Mouse (Mus musculus) MEL (cell line): ENCODE measurements around the gene Dguok. TPM values are rescaled to one million over a fixed set of nuclear protein-coding genes. Genes with fewer than 3 reads are reported as not detected.
A peak's percentile ranks its signal among the peaks of the same experiment; 100 is the strongest.

Source experiments
- DNase-seq: peaks from one replicate; pipeline ENCODE4 v3.0.0; 2011; ENCODE audit warnings: low read depth, low spot score
- H3K27ac ChIP-seq: 2 replicates; pipeline ENCODE4 v1.5.1; 2012; ENCODE audit warnings: low read depth, mild to moderate bottlenecking, control low read depth, low read length, moderate library complexity; ENCODE audit not compliant: control insufficient read depth
- H3K27me3 ChIP-seq, 2 experiments: fragments of 150-350 bp in 1 of 2; sonication (generic) in 1 of 2; 2 replicates each; pipeline ENCODE4 v1.6.1; 2012; ENCODE audit warnings: low read length in 2 of 2, mild to moderate bottlenecking in 2 of 2, improper control_type of control experiment in 1 of 2, moderate library complexity in 1 of 2; ENCODE audit not compliant: insufficient read depth in 2 of 2, control insufficient read depth in 1 of 2
- H3K36me3 ChIP-seq, 2 experiments: 2 replicates each; pipeline ENCODE4 v1.6.1; 2012 to 2014; ENCODE audit warnings: low read length in 2 of 2, improper control_type of control experiment in 1 of 2, inconsistent platforms in 1 of 2, mild to moderate bottlenecking in 1 of 2; ENCODE audit not compliant: insufficient read depth in 2 of 2, control insufficient read depth in 1 of 2
- H3K4me1 ChIP-seq, 2 experiments: fragments of 150-350 bp in 1 of 2; sonication (generic) in 1 of 2; 2 replicates each; pipeline ENCODE4 v1.6.1; 2012; ENCODE audit warnings: low read length in 2 of 2, improper control_type of control experiment in 1 of 2, mild to moderate bottlenecking in 1 of 2; ENCODE audit not compliant: insufficient read depth in 2 of 2, control insufficient read depth in 1 of 2
- H3K4me3 ChIP-seq, 2 experiments: fragments of 150-350 bp in 1 of 2; sonication (generic) in 1 of 2; 2 replicates each; pipeline ENCODE4 v1.5.1; 2012; ENCODE audit warnings: low read depth in 2 of 2, low read length in 2 of 2, mild to moderate bottlenecking in 2 of 2, moderate library complexity in 2 of 2, control low read depth in 1 of 2, improper control_type of control experiment in 1 of 2; ENCODE audit not compliant: control insufficient read depth in 1 of 2, insufficient read depth in 1 of 2
- H3K79me2 ChIP-seq: 2 replicates; pipeline ENCODE4 v1.6.1; 2012; ENCODE audit warnings: mild to moderate bottlenecking, low read length, moderate library complexity; ENCODE audit not compliant: control insufficient read depth, poor library complexity, insufficient read depth
- H3K9ac ChIP-seq: 2 replicates; pipeline ENCODE4 v1.6.1; 2012; ENCODE audit warnings: low read depth, mild to moderate bottlenecking, control low read depth, low read length, moderate library complexity; ENCODE audit not compliant: control insufficient read depth, poor library complexity, severe bottlenecking
- H3K9me3 ChIP-seq: fragments of 150-350 bp; sonication (generic); replicated peaks from 2 replicates; pipeline ENCODE4 v1.6.1; 2012; ENCODE audit warnings: mild to moderate bottlenecking, low read length, improper control_type of control experiment, moderate library complexity; ENCODE audit not compliant: insufficient read depth
- BHLHE40 ChIP-seq: IDR thresholded peaks from 2 replicates; pipeline ENCODE4 v1.6.1; 2012; ENCODE audit warnings: low read depth, mild to moderate bottlenecking, inconsistent platforms, low read length, improper control_type of control experiment, borderline replicate concordance
- ELF1 ChIP-seq: IDR thresholded peaks from 2 replicates; pipeline ENCODE4 v1.6.1; 2014; ENCODE audit warnings: low read depth, mild to moderate bottlenecking, inconsistent platforms, low read length, improper control_type of control experiment, moderate library complexity
- EP300 ChIP-seq, 2 experiments: IDR thresholded peaks; 2 replicates each; pipeline ENCODE4 v1.6.1; 2011; ENCODE audit warnings: improper control_type of control experiment in 2 of 2, low read length in 2 of 2, low read depth in 1 of 2, mild to moderate bottlenecking in 1 of 2
- GABPA ChIP-seq: IDR thresholded peaks from 2 replicates; pipeline ENCODE4 v1.6.1; 2012; ENCODE audit warnings: low read depth, mild to moderate bottlenecking, inconsistent platforms, low read length, improper control_type of control experiment, moderate library complexity
- GATA1 ChIP-seq: IDR thresholded peaks from 2 replicates; pipeline ENCODE4 v1.6.1; 2011; ENCODE audit warnings: low read depth, low read length, improper control_type of control experiment
- KAT2A ChIP-seq: conservative IDR thresholded peaks from 2 replicates; pipeline ENCODE4 v1.6.1; 2012; ENCODE audit warnings: low read depth, low read length, improper control_type of control experiment, inconsistent platforms
- MEF2A ChIP-seq: IDR thresholded peaks from 2 replicates; pipeline ENCODE4 v1.6.1; 2014; ENCODE audit warnings: low read depth, mild to moderate bottlenecking, inconsistent platforms, low read length, improper control_type of control experiment; ENCODE audit not compliant: poor library complexity, insufficient replicate concordance, severe bottlenecking; ENCODE audit errors: extremely low read depth
- MXI1 ChIP-seq: IDR thresholded peaks from 2 replicates; pipeline ENCODE4 v1.6.1; 2011; ENCODE audit warnings: mild to moderate bottlenecking, low read depth, low read length, improper control_type of control experiment
- MYB ChIP-seq: IDR thresholded peaks from 2 replicates; pipeline ENCODE4 v1.6.1; 2011; ENCODE audit warnings: mild to moderate bottlenecking, low read depth, low read length, improper control_type of control experiment
- NELFE ChIP-seq: IDR thresholded peaks from 2 replicates; pipeline ENCODE4 v1.6.1; 2011; ENCODE audit warnings: low read depth, low read length, improper control_type of control experiment
- NRF1 ChIP-seq: IDR thresholded peaks from 2 replicates; pipeline ENCODE4 v1.6.1; 2014; ENCODE audit warnings: low read depth, mild to moderate bottlenecking, inconsistent platforms, low read length, improper control_type of control experiment, moderate library complexity; ENCODE audit not compliant: poor library complexity, insufficient read depth, severe bottlenecking
- RAD21 ChIP-seq: IDR thresholded peaks from 2 replicates; pipeline ENCODE4 v1.6.1; 2011; ENCODE audit warnings: mild to moderate bottlenecking, low read depth, low read length, improper control_type of control experiment
- RCOR1 ChIP-seq: IDR thresholded peaks from 2 replicates; pipeline ENCODE4 v1.6.1; 2012; ENCODE audit warnings: low read depth, mild to moderate bottlenecking, inconsistent platforms, low read length, improper control_type of control experiment
- SMC3 ChIP-seq: IDR thresholded peaks from 2 replicates; pipeline ENCODE4 v1.6.1; 2011; ENCODE audit warnings: low read depth, low read length, improper control_type of control experiment
- TCF12 ChIP-seq: IDR thresholded peaks from 2 replicates; pipeline ENCODE4 v1.6.1; 2014; ENCODE audit warnings: low read depth, mild to moderate bottlenecking, inconsistent platforms, low read length, improper control_type of control experiment, moderate library complexity
- UBTF ChIP-seq: IDR thresholded peaks from 2 replicates; pipeline ENCODE4 v1.6.1; 2012; ENCODE audit warnings: low read depth, mild to moderate bottlenecking, inconsistent platforms, low read length, improper control_type of control experiment, moderate library complexity, borderline replicate concordance; ENCODE audit not compliant: insufficient read depth
- USF1 ChIP-seq: IDR thresholded peaks from 2 replicates; pipeline ENCODE4 v1.6.1; 2014; ENCODE audit warnings: low read depth, mild to moderate bottlenecking, inconsistent platforms, low read length, improper control_type of control experiment, moderate library complexity
- ZC3H11A ChIP-seq: IDR thresholded peaks from 2 replicates; pipeline ENCODE4 v1.6.1; 2012; ENCODE audit warnings: low read depth, mild to moderate bottlenecking, inconsistent platforms, low read length, improper control_type of control experiment
- ZMIZ1 ChIP-seq: IDR thresholded peaks from 2 replicates; pipeline ENCODE4 v1.6.1; 2012; ENCODE audit warnings: low read depth, mild to moderate bottlenecking, inconsistent platforms, low read length, improper control_type of control experiment, moderate library complexity
- polyA plus RNA-seq, 2 experiments: library from polyadenylated mRNA; stranded (reverse) in 1 of 2; unstranded in 1 of 2; fragments of >175 nt in 1 of 2; fragments of >200 nt in 1 of 2; gene quantifications; 2 replicates each; pipeline versions ENCODE4 v1.2.1 to v1.2.4; 2012; ENCODE audit warnings: low replicate concordance in 2 of 2, low read depth in 1 of 2; ENCODE audit not compliant: insufficient read length in 2 of 2, insufficient read depth in 1 of 2, missing spikeins in 1 of 2
- total RNA-seq: library from RNA; depleted of rRNA; stranded (reverse); fragments of 300-350 nt; gene quantifications from 2 replicates; pipeline ENCODE4 v1.2.3, GENCODE M21; 2012

Gene Dguok
- total and polyA plus RNA-seq, 3 experiments, result 13.4 to 21.0 TPM; not detected in 1

DNA sequence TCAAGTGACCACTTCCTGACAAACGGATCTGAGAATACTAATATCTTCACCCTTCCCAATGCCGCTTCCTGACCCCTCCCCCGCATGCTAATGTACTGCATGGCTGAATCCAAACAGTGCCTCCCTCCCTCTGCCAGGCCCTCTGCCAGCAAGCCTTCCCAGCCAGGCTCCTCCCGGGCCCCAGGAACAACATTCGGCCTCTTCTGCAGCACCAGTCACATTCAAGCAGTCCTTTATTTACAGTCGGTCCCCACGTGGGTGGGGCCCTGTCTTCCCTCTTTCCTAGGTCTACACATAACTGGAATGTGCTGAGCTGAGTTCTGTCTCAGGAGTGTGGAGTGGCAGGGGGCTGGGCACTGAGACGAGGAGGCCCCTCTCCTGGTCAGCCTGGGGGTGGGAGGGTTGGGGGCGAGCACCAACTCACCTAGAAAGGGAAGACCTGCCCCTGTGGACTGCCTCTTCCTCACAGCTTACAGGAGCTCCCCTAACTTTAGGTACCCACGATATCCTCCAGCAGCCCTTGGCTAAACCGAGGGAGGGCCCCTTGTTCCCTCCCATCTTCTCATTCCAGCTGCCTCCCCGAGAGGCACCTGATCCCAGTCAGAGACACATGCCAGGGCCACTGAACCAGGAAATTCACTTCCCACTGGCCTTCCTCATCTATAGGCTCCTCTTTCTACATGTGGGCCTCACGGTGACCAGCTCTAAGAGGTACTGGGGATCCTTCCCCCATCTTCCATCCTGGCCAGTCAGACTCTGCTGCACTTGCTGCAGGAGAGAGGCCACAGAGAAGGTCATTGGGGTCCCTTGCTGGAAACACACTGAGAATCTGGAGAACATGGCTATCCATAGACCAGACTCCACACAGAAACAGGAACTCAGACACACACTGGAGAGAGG, 63.1 kb downstream of the Dguok start:
- TF ChIP-seq SMC3, result no peak
- H3K9ac ChIP-seq, result no peak overlapping the region
- H3K4me1 ChIP-seq, result peaks cover 0 to 26% of the 10 kb centered on the region in 2 experiments; a peak in 2 of 4 replicates
- H3K9me3 ChIP-seq, result no peaks in the 10 kb centered on the region
- peaks cover 4 to 21% of the 10 kb centered on the region in 2 experiments; a peak in 3 of 4 replicates for H3K36me3 ChIP-seq
- H3K79me2 ChIP-seq, result peaks cover 39% of the 10 kb centered on the region
- H3K27me3 ChIP-seq, result no peaks in the 10 kb centered on the region
- no peak overlapping the region for H3K4me3 ChIP-seq
- no peak overlapping the region for H3K27ac ChIP-seq
- no peak for DNase-seq

DNA sequence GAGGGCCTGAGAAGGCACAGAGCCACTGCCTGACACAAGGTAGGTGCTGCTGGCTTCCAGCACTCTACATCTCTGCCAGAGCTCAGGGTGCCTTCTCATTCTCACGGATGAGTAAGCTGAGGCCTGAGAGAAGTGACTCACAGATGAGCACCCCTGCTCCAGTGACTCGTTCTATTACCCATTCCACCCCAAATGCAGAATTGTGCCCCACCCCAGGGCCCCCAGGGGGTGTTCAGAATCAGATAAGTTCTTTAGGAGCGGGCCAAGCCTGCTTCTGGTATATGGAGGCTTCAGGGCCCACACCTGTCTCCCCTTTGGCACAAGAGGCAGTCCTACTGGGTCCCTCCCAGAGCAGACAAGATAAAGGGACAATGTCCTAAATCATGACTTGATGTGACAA, 64.1 kb downstream of the Dguok start:
- no peaks in the 10 kb centered on the region for H3K9me3 ChIP-seq
- H3K79me2 ChIP-seq, result peaks cover 29% of the 10 kb centered on the region
- H3K4me3 ChIP-seq, result no peak overlapping the region
- peak overlapping the region; percentile 2; the same call in 1 of the 2 replicates for H3K27ac ChIP-seq
- H3K4me1 ChIP-seq, result peaks cover 0 to 24% of the 10 kb centered on the region in 2 experiments; a peak in 2 of 4 replicates
- DNase-seq, result peak; percentile 62
- TF ChIP-seq EP300 (IDR thresholded peaks at IDR 0.05; ENCODE audit: low read depth in 1 of 2, low read length in 2 of 2) (0 out of 4 replicates have a peak, but pooled peaks of 1 of the 2 experiments have one; percentile 23), TCF12 (no peak)
- peaks cover 0 to 17% of the 10 kb centered on the region in 2 experiments for H3K36me3 ChIP-seq
- no peaks in the 10 kb centered on the region for H3K27me3 ChIP-seq
- no peak overlapping the region for H3K9ac ChIP-seq

DNA sequence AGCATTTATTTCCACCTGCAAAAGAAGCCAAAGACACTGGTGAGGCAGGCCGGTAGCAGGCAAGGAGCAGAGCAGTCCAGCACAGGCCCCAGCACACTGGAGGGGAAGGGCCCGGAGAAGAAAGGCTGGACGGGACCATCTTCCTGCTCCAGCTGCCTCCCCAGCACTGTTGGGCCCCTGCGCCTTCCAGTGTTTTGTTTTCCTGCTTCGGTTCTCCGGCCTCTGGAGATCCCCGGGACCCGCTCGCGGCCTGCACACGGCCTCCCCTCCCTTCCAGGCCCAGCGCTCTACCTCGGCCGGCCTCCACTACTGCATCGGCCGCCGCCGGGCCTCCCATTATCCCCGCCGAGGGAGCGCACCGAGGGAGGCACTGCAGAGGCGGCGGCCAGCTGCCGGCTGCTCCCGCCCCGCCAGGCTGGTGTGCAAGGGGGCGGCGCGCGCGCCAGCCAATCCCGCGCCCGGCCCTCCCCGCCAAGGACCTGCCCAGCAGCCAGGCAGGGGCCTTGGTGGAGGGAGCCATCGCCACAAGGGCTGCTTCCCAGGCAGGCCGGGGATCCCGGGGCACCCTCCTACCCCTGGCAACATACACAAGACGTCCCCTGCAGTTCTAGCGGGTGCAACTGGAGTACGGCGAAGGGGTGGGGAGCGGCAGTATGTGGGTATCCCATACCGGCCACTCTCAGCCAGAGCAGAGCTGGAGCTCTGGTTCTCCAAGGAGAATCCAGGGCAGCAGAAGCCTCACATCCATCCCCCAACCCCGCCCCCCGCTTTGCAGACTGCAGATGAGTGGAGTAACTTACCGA, 65.3 kb downstream of the Dguok start:
- Histone ChIP-seq H3K36me3 (peaks cover 0 to 24% of the 10 kb centered on the region in 2 experiments), H3K4me3 (no peak overlapping the region), H3K4me1 (peaks cover 5 to 29% of the 10 kb centered on the region in 2 experiments), H3K9me3 (no peaks in the 10 kb centered on the region), H3K79me2 (peaks cover 19% of the 10 kb centered on the region), H3K9ac (no peak overlapping the region), H3K27me3 (no peaks in the 10 kb centered on the region), H3K27ac (no peak overlapping the region)
- TF ChIP-seq USF1 (no peak), RAD21 (no peak), ZMIZ1 (no peak), ZC3H11A (no peak), GATA1 (no peak), NRF1 (no peak), MEF2A (no peak), MXI1 (no peak), KAT2A (no peak), ELF1 (no peak), NELFE (no peak), UBTF (no peak), BHLHE40 (no peak), MYB (no peak), RCOR1 (no peak), GABPA (no peak)
- no peak for DNase-seq
